Mouse (Mus musculus): ENCODE measurements at regions not wholly inside any gene's neighbourhood (a gene's known extent, or its start where the extent isn't known, plus 50 kb on each side); places are given as distances from the start of the nearest gene placed in this dataset.

GRCm38 (mm10) chr12:97436141-97436540 lies 823.1 kb downstream of the Galc start:
- WGBS, result 75% methylated on average over 3 of the region's 3 CpGs
- no peak for ATAC-seq (ENCODE audit: insufficient number of reproducible peaks, low FRiP score)
- no peak overlapping the region for H3K9ac ChIP-seq

GRCm38 (mm10) chr12:97434021-97434420 lies 825.2 kb downstream of the Galc start:
- ATAC-seq (ENCODE audit: insufficient number of reproducible peaks, low FRiP score), result no peak
- Histone ChIP-seq H3K36me3 (no peaks in the 10 kb centered on the region), H3K9me3 (replicated peaks) (no peaks in the 10 kb centered on the region), H3K4me3 (no peak overlapping the region), H3K4me2 (no peak overlapping the region), H3K27me3 (replicated peaks) (no peaks in the 10 kb centered on the region), H3K27ac (ENCODE audit: poor library complexity, severe bottlenecking) (no peak overlapping the region), H3K9ac (no peak overlapping the region), H3K4me1 (replicated peaks) (no peaks in the 10 kb centered on the region)
- WGBS, result 81% methylated on average over 1 of the region's 1 CpGs

More at GRCm38 (mm10) chr12:97436141-97436540, 823.1 kb downstream of the Galc start:
- H3K4me2 ChIP-seq, result no peak overlapping the region
- no peaks in the 10 kb centered on the region for H3K27me3 ChIP-seq (replicated peaks)
- no peak overlapping the region for H3K4me3 ChIP-seq
- H3K36me3 ChIP-seq, result no peaks in the 10 kb centered on the region
- no peaks in the 10 kb centered on the region for H3K9me3 ChIP-seq (replicated peaks)
- H3K27ac ChIP-seq (ENCODE audit: poor library complexity, severe bottlenecking), result no peak overlapping the region
- H3K4me1 ChIP-seq (replicated peaks), result no peaks in the 10 kb centered on the region

GRCm38 (mm10) chr12:97432704-97433103 lies 826.6 kb downstream of the Galc start:
- H3K27ac ChIP-seq (ENCODE audit: poor library complexity, severe bottlenecking), result no peak overlapping the region
- no peak for ATAC-seq (ENCODE audit: insufficient number of reproducible peaks, low FRiP score)

GRCm38 (mm10) chr12:97428252-97428651 lies 831.0 kb downstream of the Galc start:
- ATAC-seq (ENCODE audit: insufficient number of reproducible peaks, low FRiP score), result no peak
- H3K9ac ChIP-seq, result no peak overlapping the region
- H3K4me1 ChIP-seq (replicated peaks), result no peaks in the 10 kb centered on the region
- H3K27ac ChIP-seq (ENCODE audit: poor library complexity, severe bottlenecking), result no peak overlapping the region
- no peak overlapping the region for H3K4me2 ChIP-seq
- H3K27me3 ChIP-seq (replicated peaks), result no peaks in the 10 kb centered on the region
- no peaks in the 10 kb centered on the region for H3K9me3 ChIP-seq (replicated peaks)
- H3K4me3 ChIP-seq, result no peak overlapping the region
- WGBS, result 81% methylated on average over 3 of the region's 3 CpGs
- no peaks in the 10 kb centered on the region for H3K36me3 ChIP-seq

More at GRCm38 (mm10) chr12:97432704-97433103, 826.6 kb downstream of the Galc start:
- H3K9me3 ChIP-seq (replicated peaks), result no peaks in the 10 kb centered on the region
- H3K4me2 ChIP-seq, result no peak overlapping the region
- H3K4me3 ChIP-seq, result no peak overlapping the region
- 82% methylated on average over 4 of the region's 4 CpGs for whole genome bisulfite sequencing
- H3K27me3 ChIP-seq (replicated peaks), result no peaks in the 10 kb centered on the region
- H3K4me1 ChIP-seq (replicated peaks), result no peaks in the 10 kb centered on the region
- H3K9ac ChIP-seq, result no peak overlapping the region
- H3K36me3 ChIP-seq, result no peaks in the 10 kb centered on the region

GRCm38 (mm10) chr12:97424726-97425125 lies 834.5 kb downstream of the Galc start:
- H3K4me1 ChIP-seq (replicated peaks), result no peaks in the 10 kb centered on the region
- no peaks in the 10 kb centered on the region for H3K9me3 ChIP-seq (replicated peaks)
- H3K4me3 ChIP-seq, result no peak overlapping the region
- H3K36me3 ChIP-seq, result no peaks in the 10 kb centered on the region
- 85% methylated on average over 3 of the region's 3 CpGs for whole genome bisulfite sequencing
- no peaks in the 10 kb centered on the region for H3K27me3 ChIP-seq (replicated peaks)
- no peak overlapping the region for H3K4me2 ChIP-seq
- ATAC-seq (ENCODE audit: insufficient number of reproducible peaks, low FRiP score), result no peak
- H3K27ac ChIP-seq (ENCODE audit: poor library complexity, severe bottlenecking), result no peak overlapping the region
- no peak overlapping the region for H3K9ac ChIP-seq

GRCm38 (mm10) chr12:97403440-97403839 lies 855.8 kb downstream of the Galc start:
- Histone ChIP-seq H3K9ac (no peak overlapping the region), H3K36me3 (no peaks in the 10 kb centered on the region), H3K4me2 (no peak overlapping the region), H3K4me1 (replicated peaks) (no peaks in the 10 kb centered on the region), H3K27me3 (replicated peaks) (no peaks in the 10 kb centered on the region), H3K27ac (ENCODE audit: poor library complexity, severe bottlenecking) (no peak overlapping the region), H3K9me3 (replicated peaks) (no peaks in the 10 kb centered on the region), H3K4me3 (no peak overlapping the region)
- 13% methylated on average over 3 of the region's 3 CpGs for WGBS
- ATAC-seq (ENCODE audit: insufficient number of reproducible peaks, low FRiP score), result no peak

GRCm38 (mm10) chr12:97402412-97403396 lies 856.6 kb downstream of the Galc start:
- H3K36me3 ChIP-seq, result no peaks in the 10 kb centered on the region
- H3K4me3 ChIP-seq, result no peak overlapping the region
- ATAC-seq (ENCODE audit: insufficient number of reproducible peaks, low FRiP score), result no peak
- no peaks in the 10 kb centered on the region for H3K4me1 ChIP-seq (replicated peaks)
- H3K9me3 ChIP-seq (replicated peaks), result no peaks in the 10 kb centered on the region
- no peak overlapping the region for H3K9ac ChIP-seq
- H3K27ac ChIP-seq (ENCODE audit: poor library complexity, severe bottlenecking), result no peak overlapping the region
- H3K27me3 ChIP-seq (replicated peaks), result no peaks in the 10 kb centered on the region
- H3K4me2 ChIP-seq, result no peak overlapping the region
- WGBS, result 19% methylated on average over 10 of the region's 10 CpGs

GRCm38 (mm10) chr12:97398582-97398945 lies 860.7 kb downstream of the Galc start:
- Histone ChIP-seq H3K27me3 (replicated peaks) (no peaks in the 10 kb centered on the region), H3K9me3 (replicated peaks) (no peaks in the 10 kb centered on the region), H3K4me1 (replicated peaks) (no peaks in the 10 kb centered on the region), H3K9ac (no peak overlapping the region), H3K27ac (ENCODE audit: poor library complexity, severe bottlenecking) (no peak overlapping the region), H3K4me3 (no peak overlapping the region), H3K4me2 (no peak overlapping the region), H3K36me3 (no peaks in the 10 kb centered on the region)
- WGBS, result 44% methylated on average over 3 of the region's 3 CpGs
- no peak for ATAC-seq (ENCODE audit: insufficient number of reproducible peaks, low FRiP score)

- Histone ChIP-seq H3K4me3 (no peak overlapping the region), H3K9me3 (replicated peaks) (no peaks in the 10 kb centered on the region), H3K4me2 (no peak overlapping the region), H3K27ac (ENCODE audit: poor library complexity, severe bottlenecking) (no peak overlapping the region), H3K36me3 (no peaks in the 10 kb centered on the region), H3K27me3 (replicated peaks) (no peaks in the 10 kb centered on the region), H3K9ac (no peak overlapping the region), H3K4me1 (replicated peaks) (no peaks in the 10 kb centered on the region)
- WGBS, result 78% methylated on average over 5 of the region's 7 CpGs
- ATAC-seq (ENCODE audit: insufficient number of reproducible peaks, low FRiP score), result no peak
Observed at GRCm38 (mm10) chr12:97397850-97398581, 861.2 kb downstream of the Galc start.

- no peak for ATAC-seq (ENCODE audit: insufficient number of reproducible peaks, low FRiP score)
- Histone ChIP-seq H3K27ac (ENCODE audit: poor library complexity, severe bottlenecking) (no peak overlapping the region), H3K27me3 (replicated peaks) (no peaks in the 10 kb centered on the region), H3K4me1 (replicated peaks) (no peaks in the 10 kb centered on the region), H3K36me3 (no peaks in the 10 kb centered on the region), H3K9ac (no peak overlapping the region), H3K4me3 (no peak overlapping the region), H3K4me2 (no peak overlapping the region), H3K9me3 (replicated peaks) (no peaks in the 10 kb centered on the region)
- WGBS, result 69% methylated on average over 3 of the region's 3 CpGs
Observed at GRCm38 (mm10) chr12:97361804-97362203, 897.5 kb downstream of the Galc start.

GRCm38 (mm10) chr12:97360656-97361055 lies 898.6 kb downstream of the Galc start:
- ATAC-seq (ENCODE audit: insufficient number of reproducible peaks, low FRiP score), result no peak
- H3K27me3 ChIP-seq (replicated peaks), result no peaks in the 10 kb centered on the region
- H3K4me2 ChIP-seq, result no peak overlapping the region
- no peaks in the 10 kb centered on the region for H3K4me1 ChIP-seq (replicated peaks)
- no peaks in the 10 kb centered on the region for H3K36me3 ChIP-seq
- 18% methylated on average over 2 of the region's 2 CpGs for WGBS
- no peak overlapping the region for H3K27ac ChIP-seq (ENCODE audit: poor library complexity, severe bottlenecking)
- H3K9me3 ChIP-seq (replicated peaks), result no peaks in the 10 kb centered on the region
- H3K4me3 ChIP-seq, result no peak overlapping the region
- H3K9ac ChIP-seq, result no peak overlapping the region
